Mouse (Mus musculus) stomach, postnatal 0 days (tissue): Measurements from ENCODE around the gene Hdac4.

Source experiments
- CTCF ChIP-seq: IDR thresholded peaks from 2 replicates; pipeline ENCODE4 v1.5.1; 2016; ENCODE audit warnings: antibody characterized with exemption, low read depth, mild to moderate bottlenecking, moderate library complexity
- EP300 ChIP-seq: optimal IDR thresholded peaks from 2 replicates; pipeline ENCODE3; 2016; ENCODE audit warnings: antibody characterized with exemption

GRCm38 (mm10) chr1:92022009-92022408 lies 173.5 kb downstream of the Hdac4 start:
- no peak for TF ChIP-seq EP300
- no peak for TF ChIP-seq CTCF
